Mouse (Mus musculus) megakaryocyte progenitor cell, adult 5-6 weeks (primary cell): Measurements from ENCODE around the gene Slc5a2. TPM values are rescaled to one million over a fixed set of nuclear protein-coding genes. Genes with fewer than 3 reads are reported as not detected.

Experiments
- ATAC-seq: replicated peaks from 2 replicates; pipeline ENCODE4 v1.8.0; 2016; ENCODE audit warnings: mild to moderate bottlenecking, moderate TSS enrichment, inconsistent platforms; ENCODE audit not compliant: poor library complexity
- total RNA-seq, 2 experiments: library from RNA; stranded (forward) in 1 of 2; stranded (reverse) in 1 of 2; fragments of 157-497, 149-512 nt in 1 of 2; fragments of 200-1000 nt in 1 of 2; gene quantifications; 2 replicates each; pipeline versions ENCODE4 v1.2.3 to v1.2.4; 2015 to 2017

Gene Slc5a2
- total RNA-seq, 2 experiments from 2014 or later: not detected

DNA sequence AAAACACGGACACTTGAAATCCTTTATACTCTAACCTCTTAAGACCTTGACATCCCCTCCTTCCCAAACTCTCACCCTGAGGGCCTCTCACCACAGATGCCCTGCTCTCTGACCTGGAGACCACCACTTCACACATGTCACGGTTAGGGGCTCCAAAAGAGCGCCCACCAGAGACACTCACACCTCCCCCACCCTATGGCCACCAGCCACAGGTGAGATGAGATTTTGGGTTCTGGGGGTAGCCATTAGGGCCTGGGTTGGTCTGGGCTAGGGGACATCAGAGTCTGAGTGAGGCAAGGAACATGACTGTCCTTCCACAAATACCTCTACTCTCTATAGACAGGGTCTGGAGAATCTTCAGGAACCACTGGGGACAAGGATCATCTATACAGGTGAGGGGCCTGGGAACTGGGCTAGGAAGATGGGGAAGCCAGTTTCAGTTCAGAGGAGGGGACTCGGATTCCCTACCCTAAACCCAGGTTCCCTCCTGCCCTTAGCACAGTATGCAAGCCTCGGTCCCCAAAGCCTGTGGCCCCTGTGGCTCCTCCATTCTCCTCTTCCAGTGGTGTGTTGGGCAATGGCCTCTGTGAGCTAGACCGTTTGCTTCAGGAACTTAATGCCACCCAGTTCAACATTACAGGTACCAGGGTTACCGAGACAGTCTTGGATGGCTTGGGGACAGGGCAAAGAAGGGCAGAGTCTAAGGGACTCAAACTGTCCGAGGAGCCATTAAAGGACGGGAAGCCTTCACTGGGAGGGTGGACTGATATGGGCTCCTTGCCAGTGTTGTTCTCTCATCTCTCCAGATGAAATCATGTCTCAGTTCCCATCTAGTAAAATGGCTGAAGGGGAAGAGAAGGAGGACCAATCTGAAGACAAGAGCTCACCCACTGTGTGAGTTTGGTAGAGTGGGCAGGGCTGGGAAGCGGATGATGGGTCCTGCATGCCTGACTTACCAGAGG is 17.1 kb upstream of the Slc5a2 start:
- ATAC-seq: no peak

DNA sequence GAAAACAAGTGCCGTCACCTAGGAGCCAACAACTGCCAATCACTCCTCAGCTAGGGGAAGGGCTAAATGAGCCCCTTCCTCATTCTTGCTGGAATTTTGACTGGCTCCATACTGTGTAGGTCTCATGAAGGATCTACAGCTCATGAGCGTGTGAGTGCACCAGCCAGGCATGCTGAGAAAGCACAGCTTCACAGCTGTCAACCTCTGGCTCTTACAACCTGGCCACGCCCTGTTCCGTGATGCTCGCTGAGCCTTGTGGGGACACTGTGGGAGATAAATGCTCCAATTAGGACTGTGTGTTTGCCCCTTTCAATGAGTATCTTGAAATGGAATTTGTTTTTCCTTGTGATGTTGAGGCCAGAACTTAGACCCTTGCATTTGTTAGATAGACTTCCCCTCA is 15.5 kb upstream of the Slc5a2 start:
- ATAC-seq: no peak

- no peak for ATAC-seq
Measured at GRCm38 (mm10) chr7:128251946-128252345, 13.5 kb upstream of the Slc5a2 start.

DNA sequence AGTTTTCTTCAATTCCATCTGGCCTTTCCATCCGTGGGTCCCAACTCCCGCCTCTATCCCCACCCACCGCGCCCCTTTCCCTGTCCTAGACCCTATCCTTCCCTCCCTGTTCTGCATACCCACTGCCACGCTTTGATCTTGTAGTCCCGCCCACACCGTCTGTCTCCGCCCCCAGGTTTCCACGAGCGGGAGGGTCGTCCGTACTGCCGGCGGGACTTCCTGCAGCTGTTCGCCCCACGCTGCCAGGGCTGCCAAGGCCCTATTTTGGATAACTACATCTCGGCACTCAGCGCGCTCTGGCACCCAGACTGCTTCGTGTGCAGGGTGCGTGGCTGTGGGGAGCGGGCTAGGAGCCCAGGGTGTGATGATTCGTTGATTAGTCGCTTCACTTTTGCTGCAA is 12.8 kb upstream of the Slc5a2 start:
- peak; percentile 64 for ATAC-seq

DNA sequence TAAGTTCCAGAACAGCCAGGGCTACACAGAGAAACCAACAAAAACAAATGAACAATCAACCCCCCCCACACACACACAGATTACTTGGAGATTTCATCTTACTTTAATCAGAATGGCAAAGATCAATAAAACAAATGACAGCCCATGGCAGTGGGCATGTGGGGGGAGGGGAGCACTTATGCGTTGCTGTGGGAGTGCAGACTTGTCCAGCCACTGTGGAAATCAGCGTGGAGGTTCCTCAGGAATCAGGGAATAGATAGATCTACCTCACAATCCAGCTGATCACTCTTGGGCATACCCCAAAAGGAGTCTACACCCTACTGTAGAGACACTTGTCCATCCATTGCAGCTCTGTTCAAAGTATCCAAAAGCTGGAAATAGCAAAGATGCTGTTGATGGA is 10.5 kb upstream of the Slc5a2 start:
- no peak for ATAC-seq

- ATAC-seq: no peak
Measured at GRCm38 (mm10) chr7:128255757-128256156, 9.7 kb upstream of the Slc5a2 start.

GRCm38 (mm10) chr7:128256783-128257334 is 8.6 kb upstream of the Slc5a2 start:
- peak; percentile 61 for ATAC-seq

DNA sequence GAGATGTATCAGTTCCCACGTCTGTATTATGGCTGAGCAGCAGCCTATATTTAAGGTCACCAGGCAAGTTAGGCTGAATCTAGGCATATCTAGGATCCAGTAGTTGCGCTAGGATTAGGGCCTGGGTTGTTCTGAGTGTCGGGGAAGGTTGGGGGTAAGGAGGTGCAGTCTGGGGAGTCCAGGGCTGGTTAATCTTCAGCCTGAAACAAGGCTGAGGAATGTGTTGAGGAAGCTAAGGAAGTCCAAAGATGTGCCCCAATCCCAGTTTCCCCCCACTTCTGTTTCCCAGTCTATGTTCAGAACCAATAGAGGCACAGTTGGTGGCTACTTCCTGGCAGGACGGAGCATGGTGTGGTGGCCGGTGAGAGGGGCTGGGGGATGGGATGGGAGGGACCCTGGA is 599 bp downstream of the Slc5a2 start:
- ATAC-seq: no peak

DNA sequence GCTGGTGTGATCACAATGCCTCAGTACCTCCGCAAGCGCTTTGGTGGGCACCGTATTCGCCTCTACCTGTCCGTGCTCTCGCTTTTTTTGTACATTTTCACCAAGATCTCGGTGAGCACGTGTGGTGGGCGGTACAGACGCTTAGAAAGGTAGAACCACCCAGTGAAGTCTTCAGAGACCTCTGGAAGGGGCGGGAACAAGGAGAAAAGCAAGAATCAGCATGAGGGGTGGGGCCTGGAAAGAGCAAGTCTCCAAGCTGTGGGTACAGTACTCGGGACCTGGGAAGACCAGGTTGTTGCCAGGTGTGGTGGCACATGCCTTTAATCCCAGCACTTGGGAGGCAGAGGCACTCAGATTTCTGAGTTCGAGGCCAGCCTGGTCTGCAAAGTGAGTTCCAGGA is 1.9 kb downstream of the Slc5a2 start:
- ATAC-seq: no peak

DNA sequence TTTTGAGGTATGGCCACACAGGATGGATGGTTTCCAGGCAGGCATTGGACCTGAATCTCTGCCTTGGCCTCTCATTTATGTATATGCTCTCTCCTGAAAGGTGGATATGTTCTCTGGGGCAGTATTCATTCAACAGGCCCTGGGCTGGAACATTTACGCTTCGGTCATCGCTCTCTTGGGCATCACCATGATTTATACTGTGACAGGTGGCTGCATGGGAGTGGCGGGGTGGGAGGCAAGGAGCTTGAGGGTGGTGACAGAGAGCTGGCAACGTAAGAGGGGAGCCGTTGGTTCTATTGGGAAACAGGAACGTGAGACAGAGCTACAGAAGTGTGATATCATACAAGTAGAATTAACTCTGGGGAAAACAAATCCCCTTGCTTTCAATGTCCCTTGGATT is 2.4 kb downstream of the Slc5a2 start:
- no peak for ATAC-seq

DNA sequence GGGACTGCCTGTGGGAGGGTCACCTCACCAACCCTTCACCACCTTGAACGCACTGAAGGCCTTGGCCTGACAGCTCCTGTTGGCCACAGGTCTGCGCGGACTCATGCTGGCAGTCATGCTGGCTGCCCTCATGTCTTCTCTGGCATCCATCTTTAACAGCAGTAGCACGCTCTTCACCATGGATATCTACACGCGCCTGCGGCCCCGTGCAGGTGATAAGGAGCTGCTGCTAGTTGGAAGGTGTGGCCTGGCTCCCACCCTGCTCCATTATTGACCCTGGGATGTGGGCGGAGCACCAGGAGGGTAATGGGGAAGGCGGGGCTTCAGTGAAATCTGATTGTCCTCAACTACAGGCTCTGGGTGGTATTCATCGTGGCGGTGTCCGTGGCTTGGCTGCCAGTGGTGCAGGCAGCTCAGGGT is 5.0 kb downstream of the Slc5a2 start:
- ATAC-seq: peak; percentile 95

DNA sequence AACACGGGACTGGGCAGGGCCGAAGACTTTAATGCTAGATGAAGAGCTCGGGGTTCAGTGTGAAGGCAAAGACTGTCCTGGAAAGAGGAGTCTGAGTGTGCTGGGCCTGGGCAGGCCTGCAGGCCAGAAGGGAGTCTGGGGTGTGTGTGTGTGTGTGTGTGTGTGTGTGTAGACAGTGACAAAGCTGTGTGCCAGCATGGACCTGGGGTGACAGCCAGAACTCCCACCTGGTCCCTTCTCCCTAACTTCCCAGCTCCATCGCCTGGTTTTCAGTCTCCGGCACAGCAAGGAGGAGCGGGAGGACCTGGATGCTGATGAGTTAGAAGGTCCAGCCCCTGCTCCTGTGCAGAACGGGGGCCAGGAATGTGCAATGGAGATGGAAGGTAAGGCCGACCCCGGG is 6.0 kb downstream of the Slc5a2 start:
- no peak for ATAC-seq

DNA sequence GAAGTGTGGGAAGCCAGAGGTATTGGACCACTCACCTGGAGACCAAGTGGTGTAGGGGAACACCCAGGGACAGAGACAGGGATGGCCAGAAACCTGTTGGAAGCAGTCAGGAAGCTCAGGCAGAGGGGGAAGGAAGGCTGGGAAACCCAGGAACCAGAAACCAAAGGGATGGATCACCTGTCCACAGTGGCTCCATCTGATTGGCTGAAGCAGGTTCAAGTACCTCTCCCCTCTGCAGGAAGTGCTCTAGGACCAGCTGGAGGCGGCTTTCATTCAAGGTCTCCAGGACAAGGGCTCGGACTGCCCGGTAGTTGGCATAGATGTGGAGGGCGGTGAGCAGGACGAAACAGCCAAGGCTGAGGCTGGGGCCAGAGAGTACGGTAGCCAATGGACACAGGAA is 10.6 kb downstream of the Slc5a2 start:
- ATAC-seq: no peak

DNA sequence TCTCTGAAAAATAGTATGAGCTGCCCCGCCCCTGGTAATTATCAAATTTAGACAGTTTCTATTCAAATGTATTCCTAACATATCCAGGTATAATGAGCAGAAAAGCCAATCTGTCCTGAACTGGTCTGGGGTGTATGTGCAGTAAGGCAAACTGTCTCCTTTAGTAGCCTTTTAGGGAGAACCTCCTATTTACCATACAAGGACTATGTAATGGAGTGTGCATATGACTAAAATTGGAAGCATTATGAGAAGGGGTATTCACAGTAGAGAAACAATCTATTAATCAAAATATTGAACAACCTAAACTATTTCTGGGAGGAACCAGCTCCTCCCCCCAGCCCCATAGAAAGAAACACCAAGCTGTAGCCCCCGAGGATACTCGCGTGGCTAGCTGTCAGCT is 14.3 kb downstream of the Slc5a2 start:
- ATAC-seq: no peak

GRCm38 (mm10) chr7:128281765-128282164 is 16.3 kb downstream of the Slc5a2 start:
- peak; percentile 62 for ATAC-seq

DNA sequence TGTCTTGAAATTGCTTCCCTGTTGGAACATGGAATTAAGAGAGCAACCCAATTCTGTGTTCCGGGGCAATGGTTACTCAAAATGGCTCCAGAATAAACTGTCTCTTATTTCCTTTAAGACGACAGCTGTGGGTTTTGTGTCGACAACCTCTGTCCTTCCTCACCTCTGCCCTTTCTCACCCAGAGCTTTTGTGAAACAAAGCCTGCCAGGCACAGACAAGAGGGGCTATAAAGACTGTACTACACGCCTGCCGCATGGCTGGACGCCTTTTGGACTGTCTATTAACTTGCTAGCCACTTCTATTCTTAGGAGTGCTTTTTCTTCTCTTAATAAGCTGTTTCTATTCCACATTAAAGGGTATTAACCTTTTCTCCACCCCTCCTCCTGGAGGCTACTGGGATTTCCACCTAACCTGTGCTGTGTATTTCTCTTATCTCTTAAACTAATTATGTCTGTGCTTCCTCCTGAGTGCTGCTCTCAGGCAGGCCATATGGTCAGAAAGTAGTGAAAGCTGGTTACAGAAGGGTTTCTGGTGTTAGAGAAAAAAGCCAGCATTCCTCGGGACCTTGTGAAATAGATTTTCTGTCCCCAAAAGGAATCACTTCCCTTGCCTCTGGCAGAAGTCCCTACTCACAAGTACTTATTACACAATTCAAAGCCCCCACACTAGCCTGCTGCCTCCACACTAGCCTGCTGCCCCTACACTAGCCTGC is 17.2 kb downstream of the Slc5a2 start:
- peak; percentile 69 for ATAC-seq

GRCm38 (mm10) chr7:128284047-128284446 is 18.6 kb downstream of the Slc5a2 start:
- ATAC-seq: no peak

- ATAC-seq: no peak
Measured at GRCm38 (mm10) chr7:128285060-128285459, 19.6 kb downstream of the Slc5a2 start.

- ATAC-seq: peak; percentile 96
Measured at GRCm38 (mm10) chr7:128288923-128289544, 23.6 kb downstream of the Slc5a2 start.

DNA sequence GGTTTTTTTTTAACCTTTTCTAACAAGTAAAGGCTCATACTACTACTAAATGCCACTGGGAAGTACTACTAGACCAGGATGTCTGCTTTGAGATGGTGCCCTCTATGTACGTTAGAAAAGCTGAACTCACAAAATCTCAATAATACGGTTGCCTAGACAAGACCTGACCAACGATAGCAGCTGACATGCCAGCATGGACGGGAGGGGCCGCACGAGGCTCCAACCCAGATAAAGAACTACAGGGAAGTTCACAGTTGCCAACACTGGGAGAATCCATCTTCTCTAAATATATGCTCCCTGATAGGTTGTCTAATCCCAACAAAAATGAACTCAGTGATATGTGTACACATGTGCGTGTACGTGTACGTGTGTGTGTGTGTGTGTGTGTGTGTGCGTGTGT is 29.3 kb downstream of the Slc5a2 start:
- no peak for ATAC-seq

GRCm38 (mm10) chr7:128296514-128296913 is 31.1 kb downstream of the Slc5a2 start:
- ATAC-seq: peak; percentile 32
